Mouse (Mus musculus) lung, postnatal 10 days (tissue): Measurements from ENCODE around the gene 2010109A12Rik.

Experiments used
- DNase-seq: peaks from one replicate; pipeline ENCODE4 v3.0.0; 2021

The 2010109A12Rik gene

GRCm38 (mm10) chr5:93206109-93207005, at the start of gene 2010109A12Rik, which contains the start of gene Ccni:
2010109A12Rik (plus strand) TSS chr5:93206518.
Ccni (minus strand) TSS chr5:93206495.
- DNase-seq = peak; percentile 97

GRCm38 (mm10) chr5:93163541-93163940, 42.8 kb upstream of the 2010109A12Rik start:
- peak; percentile 80 for DNase-seq

GRCm38 (mm10) chr5:93167919-93168516, 38.3 kb upstream of the 2010109A12Rik start:
- no peak for DNase-seq

GRCm38 (mm10) chr5:93168654-93169053, 37.7 kb upstream of the 2010109A12Rik start:
- no peak for DNase-seq

- DNase-seq = no peak
Observed at GRCm38 (mm10) chr5:93171420-93171819, 34.9 kb upstream of the 2010109A12Rik start.

GRCm38 (mm10) chr5:93172536-93172935, 33.8 kb upstream of the 2010109A12Rik start:
- DNase-seq = no peak

- no peak for DNase-seq
Observed at GRCm38 (mm10) chr5:93174675-93175074, 31.6 kb upstream of the 2010109A12Rik start.

- DNase-seq = no peak
Observed at GRCm38 (mm10) chr5:93178616-93179015, 27.7 kb upstream of the 2010109A12Rik start.

- peak; percentile 65 for DNase-seq
Observed at GRCm38 (mm10) chr5:93180252-93180651, 26.1 kb upstream of the 2010109A12Rik start.

GRCm38 (mm10) chr5:93183311-93183710, 23.0 kb upstream of the 2010109A12Rik start:
- DNase-seq = no peak

- no peak for DNase-seq
Observed at GRCm38 (mm10) chr5:93184548-93184947, 21.8 kb upstream of the 2010109A12Rik start.

GRCm38 (mm10) chr5:93189607-93190006, 16.7 kb upstream of the 2010109A12Rik start:
- DNase-seq = no peak

- no peak for DNase-seq
Observed at GRCm38 (mm10) chr5:93190428-93190827, 15.9 kb upstream of the 2010109A12Rik start.

- no peak for DNase-seq
Observed at GRCm38 (mm10) chr5:93198232-93198631, 8.1 kb upstream of the 2010109A12Rik start.

GRCm38 (mm10) chr5:93201181-93201580, 5.1 kb upstream of the 2010109A12Rik start:
- DNase-seq = no peak

- DNase-seq = peak; percentile 69
Observed at GRCm38 (mm10) chr5:93205371-93206108, 778 bp upstream of the 2010109A12Rik start.

GRCm38 (mm10) chr5:93207006-93207348, 659 bp downstream of the 2010109A12Rik start:
- DNase-seq = peak; percentile 54

GRCm38 (mm10) chr5:93207555-93207954, 1.2 kb downstream of the 2010109A12Rik start:
- no peak for DNase-seq

GRCm38 (mm10) chr5:93218375-93218774, 12.1 kb downstream of the 2010109A12Rik start:
- no peak for DNase-seq

- peak; percentile 78 for DNase-seq
Observed at GRCm38 (mm10) chr5:93221661-93222060, 15.3 kb downstream of the 2010109A12Rik start.

- DNase-seq = no peak
Observed at GRCm38 (mm10) chr5:93224549-93224948, 18.2 kb downstream of the 2010109A12Rik start.

- no peak for DNase-seq
Observed at GRCm38 (mm10) chr5:93227157-93227556, 20.8 kb downstream of the 2010109A12Rik start.

GRCm38 (mm10) chr5:93229527-93229926, 23.2 kb downstream of the 2010109A12Rik start:
- DNase-seq = no peak
